Mouse (Mus musculus) layer of hippocampus, adult 11-12 months (tissue): ENCODE data around the gene Nsf.

Source experiments
- DNase-seq: peaks from one replicate; pipeline ENCODE4 v3.0.0; 2022; ENCODE audit warnings: low spot score

Gene Nsf

DNA sequence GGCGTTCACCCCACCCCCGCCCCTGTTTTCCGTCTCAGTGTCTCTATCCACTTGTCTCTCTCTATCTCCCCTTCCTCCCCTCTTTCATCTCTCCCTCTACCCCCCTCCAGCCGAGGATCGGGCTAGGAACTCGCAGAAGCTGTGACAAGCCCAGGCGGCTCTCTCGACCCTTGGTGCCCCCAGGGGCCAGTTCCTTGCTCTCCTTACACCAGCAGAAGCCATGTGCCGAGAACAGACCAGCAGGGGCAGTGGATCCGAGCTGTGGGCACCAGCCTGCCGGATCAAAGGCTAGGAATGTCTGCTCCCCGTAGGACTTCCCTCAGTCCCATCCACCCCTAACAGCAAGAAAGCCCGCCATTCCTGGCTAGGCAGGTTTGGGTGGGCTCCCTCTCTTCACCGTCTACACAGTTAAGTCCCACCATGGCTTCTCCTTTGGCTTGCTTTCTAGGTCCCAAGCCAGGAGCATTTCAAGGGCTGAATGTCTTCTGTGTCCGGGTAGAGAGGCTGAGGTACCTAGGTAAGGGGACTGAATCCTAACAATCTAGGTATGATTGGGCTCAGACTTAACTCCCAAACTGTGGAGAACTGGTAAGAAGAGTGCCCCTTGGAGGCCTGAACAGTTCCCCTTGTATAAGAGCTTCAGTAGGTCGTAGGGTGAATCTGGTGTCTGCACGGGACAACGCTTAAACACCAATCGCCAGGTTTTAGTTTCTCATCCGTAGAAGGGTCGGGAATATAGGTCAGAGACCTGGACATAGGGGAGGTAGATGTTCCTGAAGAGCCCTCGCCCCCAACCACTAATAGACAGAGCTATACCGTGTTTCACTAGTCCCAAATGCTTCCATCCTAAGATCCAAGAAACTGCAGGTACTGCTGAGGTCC is 181.1 kb downstream of the Nsf start:
- no peak for DNase-seq
